Mouse (Mus musculus) natural killer cell, adult 2 months (primary cell): ENCODE measurements around the gene Adgrf1.

Experiments used
- DNase-seq, 2 experiments: peaks; one replicate each; pipeline ENCODE4 v3.0.0; 2022; ENCODE audit warnings: low spot score in 2 of 2

Adgrf1 gene

GRCm38 (mm10) chr17:43362881-43363280, 92.8 kb downstream of the Adgrf1 start:
- DNase-seq, result no peak

- DNase-seq, result no peak
Measured at GRCm38 (mm10) chr17:43363921-43364320, 93.8 kb downstream of the Adgrf1 start.

GRCm38 (mm10) chr17:43365297-43365696, 95.2 kb downstream of the Adgrf1 start:
- DNase-seq, result no peak

DNA sequence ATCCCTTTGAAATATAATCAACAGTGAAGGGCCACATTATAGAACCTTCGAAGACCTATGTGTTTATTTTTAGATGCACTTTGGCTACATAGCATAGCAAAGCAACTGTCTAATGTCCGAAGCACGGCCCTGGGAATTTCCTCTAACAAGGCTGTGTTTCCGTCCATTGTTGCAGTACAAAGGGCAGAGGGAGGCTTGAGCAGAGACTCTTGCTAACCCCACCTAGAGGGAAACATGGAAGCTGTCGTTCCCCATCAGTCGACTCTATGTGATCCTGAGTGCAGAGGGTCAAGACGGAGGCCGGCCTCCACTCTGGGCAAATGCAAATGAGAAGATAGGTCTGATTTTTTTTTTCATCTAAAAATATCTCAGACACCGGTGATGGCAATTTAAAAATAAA, 96.4 kb downstream of the Adgrf1 start:
- no peak for DNase-seq

DNA sequence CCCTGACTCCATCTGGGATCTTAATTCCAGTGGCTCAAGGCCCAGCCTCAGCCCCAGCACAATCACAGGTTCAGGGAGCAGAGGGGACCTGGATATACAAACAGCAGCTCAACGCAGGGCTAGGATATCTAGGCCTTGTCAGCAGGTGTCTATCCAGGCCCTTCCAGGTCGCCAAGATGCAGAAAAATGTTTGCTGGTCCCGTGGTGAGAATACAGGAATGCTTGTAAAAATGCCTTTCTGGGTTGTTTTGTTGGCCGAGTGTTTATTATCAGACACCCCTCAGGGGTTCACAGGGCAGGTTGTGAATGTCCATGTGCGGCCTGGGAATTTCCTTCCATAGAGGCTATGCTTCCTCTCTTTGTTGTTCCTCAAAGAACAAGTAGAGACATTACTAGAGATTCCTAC, 98.0 kb downstream of the Adgrf1 start:
- no peak for DNase-seq

DNA sequence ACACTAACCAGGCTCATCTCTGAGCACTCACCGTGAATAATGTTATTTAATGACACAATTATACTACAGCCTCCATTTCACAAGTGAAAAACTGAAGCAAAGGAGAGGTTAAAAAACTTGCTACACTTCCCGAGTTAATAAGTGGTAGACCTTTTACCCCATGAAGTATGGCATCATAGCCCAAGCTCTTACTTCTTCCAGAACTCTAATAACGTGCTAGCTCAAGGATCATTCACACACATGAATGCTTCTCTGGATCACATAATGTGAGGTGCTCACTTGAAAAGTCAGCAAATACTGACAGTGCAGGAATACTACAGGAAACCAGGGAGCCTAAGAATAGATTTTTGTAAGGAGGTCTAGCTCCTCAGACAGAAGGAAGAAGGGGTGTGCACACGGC, 102.5 kb downstream of the Adgrf1 start:
- DNase-seq, result no peak

DNA sequence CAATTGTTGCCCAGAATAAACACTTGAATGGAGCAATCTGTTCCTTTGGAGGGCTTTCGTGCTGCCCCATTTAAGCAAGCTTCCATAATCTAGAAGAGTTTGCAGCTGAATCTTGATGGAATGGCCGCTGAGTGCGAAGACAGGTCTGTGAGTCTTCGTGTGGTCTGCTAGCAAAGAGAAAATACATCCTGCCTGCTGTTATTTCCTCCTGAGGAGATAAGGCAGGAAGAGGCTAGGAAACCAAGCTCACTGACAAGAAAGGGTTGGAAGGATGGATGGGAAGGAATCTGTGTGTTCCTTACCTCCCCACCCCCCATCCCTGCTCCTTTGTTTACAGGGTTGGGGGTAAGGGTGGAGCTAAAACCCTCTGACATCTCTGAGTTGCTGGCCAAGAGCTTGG, 103.9 kb downstream of the Adgrf1 start:
- DNase-seq, result no peak
